Mouse (Mus musculus) C2C12 (cell line): ENCODE results near the gene Kcnd3. TPM values are rescaled to one million over a fixed set of nuclear protein-coding genes. Genes with fewer than 3 reads are reported as not detected.

Experiments
- H3K27me3 ChIP-seq: one replicate; pipeline ENCODE4 v1.6.1; 2011; ENCODE audit not compliant: control insufficient read depth, insufficient read depth, insufficient read length
- H3K36me3 ChIP-seq: one replicate; pipeline ENCODE4 v1.6.1; 2011; ENCODE audit not compliant: control insufficient read depth, insufficient read depth
- H3K4me3 ChIP-seq: one replicate; pipeline ENCODE4 v1.5.1; 2011; ENCODE audit warnings: mild to moderate bottlenecking, control low read depth; ENCODE audit not compliant: poor library complexity, insufficient read depth, severe bottlenecking
- H3K79me2 ChIP-seq: one replicate; pipeline ENCODE4 v1.6.1; 2011; ENCODE audit not compliant: control insufficient read depth, insufficient read depth
- H3K79me3 ChIP-seq: one replicate; pipeline ENCODE4 v1.6.1; 2011; ENCODE audit warnings: low read depth, control low read depth
- H3ac ChIP-seq: one replicate; pipeline ENCODE3; 2011; ENCODE audit warnings: low read depth; ENCODE audit not compliant: control insufficient read depth, insufficient read length
- CEBPB ChIP-seq: IDR thresholded peaks from one replicate; pipeline ENCODE4 v1.6.1; 2011; ENCODE audit warnings: low read depth, mild to moderate bottlenecking, control low read depth, moderate library complexity
- CTCF ChIP-seq: IDR thresholded peaks from one replicate; pipeline ENCODE4 v1.5.1; 2011; ENCODE audit not compliant: control insufficient read depth, insufficient read depth, insufficient read length
- FOSL1 ChIP-seq: IDR thresholded peaks from one replicate; pipeline ENCODE4 v1.8.0; 2011; ENCODE audit warnings: mild to moderate bottlenecking, low read length; ENCODE audit not compliant: poor library complexity, insufficient read depth, severe bottlenecking
- MAX ChIP-seq: IDR thresholded peaks from one replicate; pipeline ENCODE4 v1.6.1; 2011; ENCODE audit warnings: mild to moderate bottlenecking, control low read depth
- MYOD1 ChIP-seq: IDR thresholded peaks from one replicate; pipeline ENCODE4 v1.6.1; 2011; ENCODE audit warnings: low read depth; ENCODE audit not compliant: control insufficient read depth, insufficient read length
- MYOG ChIP-seq: IDR thresholded peaks from one replicate; pipeline ENCODE4 v1.6.1; 2011; ENCODE audit not compliant: control insufficient read depth, insufficient read length; ENCODE audit errors: extremely low read depth
- USF1 ChIP-seq: IDR thresholded peaks from one replicate; pipeline ENCODE4 v1.6.1; 2011; ENCODE audit warnings: low read depth, mild to moderate bottlenecking, control low read depth, moderate library complexity
- polyA plus RNA-seq: library from polyadenylated mRNA; unstranded; fragments of >200 nt; fragmentation: generic; extraction: Trizol; gene quantifications from one replicate; pipeline ENCODE4 v1.2.1, GENCODE M21; 2012; ENCODE audit warnings: missing spikeins

Gene Kcnd3
- polyA plus RNA-seq, 1 experiment: 0.01 TPM

DNA sequence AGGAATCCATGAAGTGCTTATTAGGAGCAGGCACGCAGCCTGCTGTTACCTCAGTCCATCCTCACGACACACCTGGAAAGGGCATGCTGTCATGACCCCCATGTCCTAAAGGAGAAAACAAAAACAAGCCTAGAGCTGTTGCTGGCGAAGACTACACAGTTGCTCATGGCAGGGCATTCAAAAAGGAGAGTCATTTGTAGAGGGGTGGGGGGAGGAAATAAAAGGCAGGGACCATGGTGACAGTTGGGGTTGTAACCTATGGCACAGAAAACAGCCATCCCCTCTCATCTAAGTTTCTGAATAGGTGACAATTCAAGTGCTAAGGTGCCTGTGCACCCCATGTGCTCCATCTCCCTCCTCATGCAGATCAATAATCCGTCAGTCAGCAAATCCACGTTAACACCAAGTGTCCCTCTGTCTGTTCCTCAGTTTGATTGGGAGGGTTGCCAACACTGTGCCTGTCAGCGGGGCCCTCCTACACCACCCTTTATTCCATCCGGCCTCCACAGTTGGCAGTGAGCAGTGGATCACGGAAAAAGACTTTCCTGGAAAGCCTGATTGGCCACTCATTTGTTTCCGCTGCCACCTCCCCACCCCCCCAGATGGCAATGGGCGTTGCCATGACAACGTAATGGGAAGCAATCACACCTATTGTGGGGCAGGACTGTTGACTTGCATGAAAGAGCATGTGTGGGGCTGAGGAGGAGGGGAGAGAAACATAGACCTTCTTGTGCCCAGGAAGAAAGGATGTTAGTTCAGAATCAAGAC, 78.4 kb downstream of the Kcnd3 start:
- no peak overlapping the region for H3ac ChIP-seq
- H3K36me3 ChIP-seq: no peaks in the 10 kb centered on the region
- TF ChIP-seq CTCF: no peak
- no peak for TF ChIP-seq MYOD1
- no peak for TF ChIP-seq MYOG
- no peaks in the 10 kb centered on the region for H3K27me3 ChIP-seq
- no peaks in the 10 kb centered on the region for H3K79me3 ChIP-seq
- no peaks in the 10 kb centered on the region for H3K79me2 ChIP-seq
- H3K4me3 ChIP-seq: no peak overlapping the region

DNA sequence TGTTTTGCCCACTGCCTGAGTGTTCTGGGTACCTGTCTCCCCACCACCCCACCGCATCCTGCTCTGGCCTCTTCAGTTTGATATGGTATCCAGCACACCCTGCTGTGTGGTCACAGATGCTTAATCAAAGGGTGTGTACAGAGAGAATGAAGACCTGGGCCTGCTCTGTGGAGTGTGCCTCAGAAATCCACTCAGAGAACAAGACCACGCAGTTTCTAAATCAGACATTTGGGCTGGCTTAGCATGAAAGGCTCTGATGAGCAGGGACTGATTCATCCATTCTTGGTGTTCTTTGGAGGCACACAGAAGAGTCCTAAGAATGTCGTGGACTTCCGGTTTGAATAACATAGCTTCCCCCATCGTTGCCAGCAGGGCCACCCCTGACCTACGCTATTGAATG, 86.3 kb downstream of the Kcnd3 start:
- Histone ChIP-seq H3K79me3 (no peaks in the 10 kb centered on the region), H3K36me3 (no peaks in the 10 kb centered on the region), H3K4me3 (no peak overlapping the region), H3ac (no peak overlapping the region), H3K79me2 (no peaks in the 10 kb centered on the region), H3K27me3 (no peaks in the 10 kb centered on the region)
- TF ChIP-seq USF1: no peak
- TF ChIP-seq MAX: no peak

DNA sequence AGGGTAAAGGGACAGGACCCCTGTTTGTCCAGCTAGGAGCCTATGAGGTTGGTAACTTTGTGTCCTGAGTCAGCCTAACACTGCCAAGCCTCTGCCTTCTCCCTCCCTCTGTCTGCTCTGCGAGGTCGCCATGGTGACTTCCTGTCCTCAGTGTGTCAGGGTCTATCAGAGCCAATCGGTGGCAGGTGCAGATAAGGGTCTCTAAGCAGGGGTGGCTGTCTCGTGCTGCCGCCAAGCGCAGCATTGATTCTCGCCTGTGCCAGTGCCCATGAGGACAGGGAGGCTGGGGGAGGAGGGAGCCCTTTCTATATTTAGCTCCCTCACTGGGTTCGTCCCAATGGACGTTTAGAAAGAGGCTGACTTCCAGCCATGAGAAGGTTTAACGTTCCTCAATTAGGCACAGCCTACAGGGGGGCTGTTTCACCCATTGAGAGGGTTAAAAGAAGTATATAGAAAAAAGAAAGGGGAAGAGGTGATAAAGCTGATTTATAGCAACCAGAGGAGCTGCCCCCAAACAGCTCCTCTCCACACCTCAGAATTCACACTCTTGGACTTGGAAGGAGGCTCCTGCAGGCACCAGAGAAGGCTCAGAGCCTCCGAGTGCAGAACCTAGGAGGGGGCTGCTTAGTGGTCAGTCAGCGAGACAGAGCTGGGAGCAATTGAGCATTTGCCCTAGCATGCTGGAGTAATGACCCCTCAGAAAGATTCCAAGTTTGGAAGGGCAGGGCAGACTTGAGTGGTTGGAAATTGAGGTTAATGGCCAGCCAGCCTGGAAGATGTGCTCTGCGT, 86.9 kb downstream of the Kcnd3 start:
- Histone ChIP-seq H3K79me2 (no peaks in the 10 kb centered on the region), H3K27me3 (no peaks in the 10 kb centered on the region), H3K79me3 (no peaks in the 10 kb centered on the region), H3K36me3 (no peaks in the 10 kb centered on the region), H3ac (no peak overlapping the region), H3K4me3 (no peak overlapping the region)
- no peak for TF ChIP-seq FOSL1
- no peak for TF ChIP-seq USF1
- no peak for TF ChIP-seq CEBPB
- TF ChIP-seq MYOD1: no peak
- no peak for TF ChIP-seq MYOG
- no peak for TF ChIP-seq CTCF
- no peak for TF ChIP-seq MAX

DNA sequence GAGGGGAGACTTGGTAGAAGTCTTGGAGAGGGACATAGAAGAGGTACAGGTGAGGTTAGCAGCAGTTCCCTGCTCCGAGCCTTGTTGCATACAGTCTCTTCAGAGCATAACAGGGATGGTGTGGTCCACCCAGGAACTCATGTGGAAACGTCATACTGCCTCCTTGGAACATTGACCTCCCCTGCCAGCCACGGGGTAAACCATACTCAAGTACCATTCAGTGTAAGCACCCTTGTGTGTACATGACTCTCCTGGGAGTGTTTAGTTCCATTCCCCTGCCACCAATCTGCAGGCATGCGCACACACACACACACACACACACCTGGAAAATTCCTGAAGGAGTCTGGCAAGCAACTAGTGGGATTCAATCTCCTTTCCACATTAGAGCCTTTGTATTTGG, 90.6 kb downstream of the Kcnd3 start:
- H3K27me3 ChIP-seq: no peaks in the 10 kb centered on the region
- no peak overlapping the region for H3K4me3 ChIP-seq
- H3K79me3 ChIP-seq: no peaks in the 10 kb centered on the region
- H3K36me3 ChIP-seq: no peaks in the 10 kb centered on the region
- H3K79me2 ChIP-seq: no peaks in the 10 kb centered on the region
- TF ChIP-seq MAX (no peak), FOSL1 (no peak), CEBPB (no peak), CTCF (no peak), MYOG (no peak)
- H3ac ChIP-seq: no peak overlapping the region

DNA sequence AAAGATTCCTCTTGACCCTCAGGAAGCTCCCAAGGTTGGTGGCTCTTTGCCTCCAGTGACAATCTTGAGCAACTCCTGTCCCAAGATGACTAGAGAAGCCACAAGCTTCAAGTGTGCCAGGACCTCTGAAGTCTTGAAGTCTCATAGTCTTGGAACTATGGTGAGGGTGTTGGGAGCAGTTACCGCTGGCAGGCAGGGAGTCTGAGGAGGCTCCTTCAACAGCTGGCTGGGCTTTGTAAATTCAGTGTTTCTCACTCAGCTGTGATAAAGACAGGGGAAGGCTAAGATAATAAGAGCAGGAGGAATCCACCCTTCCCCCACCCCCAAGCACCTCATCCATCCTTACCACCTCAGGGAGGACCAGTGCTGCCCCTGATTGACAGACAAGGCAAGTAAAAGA, 92.0 kb downstream of the Kcnd3 start:
- Histone ChIP-seq H3K79me2 (no peaks in the 10 kb centered on the region), H3K79me3 (no peaks in the 10 kb centered on the region)
- TF ChIP-seq CTCF: no peak
- no peak for TF ChIP-seq FOSL1
- no peak for TF ChIP-seq MYOG
- no peak for TF ChIP-seq MYOD1
- TF ChIP-seq CEBPB: no peak
- TF ChIP-seq USF1: no peak
- no peak for TF ChIP-seq MAX

DNA sequence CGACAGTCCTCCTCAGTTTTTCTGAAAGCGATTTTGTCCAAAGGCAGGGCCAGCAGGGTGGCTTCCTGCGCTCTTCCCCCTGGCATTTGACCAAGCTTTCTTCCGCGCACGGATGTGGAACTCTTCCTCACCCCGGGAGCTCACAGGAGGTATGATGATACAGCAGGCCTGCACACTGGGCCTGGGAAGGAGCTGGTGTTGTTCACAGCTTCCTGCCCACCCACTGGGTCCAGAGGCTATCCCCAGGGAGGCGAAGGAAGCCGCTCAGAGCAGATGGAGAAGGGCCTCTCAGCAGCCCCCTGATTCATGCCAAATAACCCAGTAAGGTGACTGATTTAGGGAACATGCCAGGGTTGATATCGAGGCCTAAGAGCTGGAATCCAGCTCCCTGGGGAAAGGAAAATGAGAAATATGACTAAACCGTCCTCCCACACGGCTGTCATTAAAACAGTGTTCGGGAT, 94.5 kb downstream of the Kcnd3 start:
- Histone ChIP-seq H3K27me3 (no peaks in the 10 kb centered on the region), H3K36me3 (no peaks in the 10 kb centered on the region), H3K79me2 (no peaks in the 10 kb centered on the region), H3K79me3 (no peaks in the 10 kb centered on the region), H3ac (no peak overlapping the region), H3K4me3 (no peak overlapping the region)
- no peak for TF ChIP-seq FOSL1
- no peak for TF ChIP-seq MYOD1
- TF ChIP-seq CEBPB: no peak
- no peak for TF ChIP-seq USF1
- TF ChIP-seq MYOG: no peak
- TF ChIP-seq CTCF: no peak
- no peak for TF ChIP-seq MAX

More for the DNA sequence above, 92.0 kb downstream of the Kcnd3 start:
- no peaks in the 10 kb centered on the region for H3K27me3 ChIP-seq
- H3K4me3 ChIP-seq: no peak overlapping the region
- no peaks in the 10 kb centered on the region for H3K36me3 ChIP-seq
- H3ac ChIP-seq: no peak overlapping the region
